Mouse (Mus musculus): ENCODE results near the gene Rpl18a.
A peak's percentile ranks its signal among the peaks of the same experiment; 100 is the strongest.

Rpl18a gene

GRCm38 (mm10) chr8:70880546-70880945 is 16.7 kb downstream of the Rpl18a start:
- DNase-seq (ENCODE audit: extremely low spot score, low spot score) = no peak

- no peak for DNase-seq (ENCODE audit: extremely low spot score, low spot score)
These were observed 17.1 kb downstream of the Rpl18a start for GRCm38 (mm10) chr8:70880126-70880525.

GRCm38 (mm10) chr8:70879500-70879899 is 17.7 kb downstream of the Rpl18a start:
- DNase-seq (ENCODE audit: extremely low spot score, low spot score) = no peak

- no peak for DNase-seq (ENCODE audit: extremely low spot score, low spot score)
These were observed 19.0 kb downstream of the Rpl18a start for GRCm38 (mm10) chr8:70878178-70878577.

GRCm38 (mm10) chr8:70876382-70876781 is 20.8 kb downstream of the Rpl18a start:
- no peak for DNase-seq (ENCODE audit: extremely low spot score, low spot score)

GRCm38 (mm10) chr8:70874441-70874840 is 22.8 kb downstream of the Rpl18a start:
- DNase-seq (ENCODE audit: extremely low spot score, low spot score) = no peak

GRCm38 (mm10) chr8:70873364-70873985 is 23.7 kb downstream of the Rpl18a start, which contains the start of gene Ccdc124:
Gene Ccdc124 (minus strand): TSS chr8:70873935.
- DNase-seq (ENCODE audit: extremely low spot score, low spot score) = peak; percentile 96

GRCm38 (mm10) chr8:70872643-70873363 is 24.4 kb downstream of the Rpl18a start:
- no peak for DNase-seq (ENCODE audit: extremely low spot score, low spot score)

- DNase-seq (ENCODE audit: extremely low spot score, low spot score) = no peak
These were observed 25.9 kb downstream of the Rpl18a start for GRCm38 (mm10) chr8:70871195-70871807.

- peak; percentile 73 for DNase-seq (ENCODE audit: extremely low spot score, low spot score)
These were observed 27.6 kb downstream of the Rpl18a start for GRCm38 (mm10) chr8:70869601-70870041.

- DNase-seq (ENCODE audit: extremely low spot score, low spot score) = peak; percentile 47
These were observed 28.0 kb downstream of the Rpl18a start for GRCm38 (mm10) chr8:70869199-70869571.

- peak; percentile 66 for DNase-seq (ENCODE audit: extremely low spot score, low spot score)
These were observed 28.5 kb downstream of the Rpl18a start for GRCm38 (mm10) chr8:70868559-70869198.

- no peak for DNase-seq (ENCODE audit: extremely low spot score, low spot score)
These were observed 30.6 kb downstream of the Rpl18a start for GRCm38 (mm10) chr8:70866566-70866965.

- DNase-seq (ENCODE audit: extremely low spot score, low spot score) = no peak
These were observed 31.2 kb downstream of the Rpl18a start for GRCm38 (mm10) chr8:70866001-70866520.

- DNase-seq (ENCODE audit: extremely low spot score, low spot score) = peak; percentile 100
These were observed 31.7 kb downstream of the Rpl18a start for GRCm38 (mm10) chr8:70865350-70866000.

- DNase-seq (ENCODE audit: extremely low spot score, low spot score) = peak; percentile 79
These were observed 32.4 kb downstream of the Rpl18a start for GRCm38 (mm10) chr8:70864712-70865221.

- DNase-seq (ENCODE audit: extremely low spot score, low spot score) = peak; percentile 61
These were observed 33.1 kb downstream of the Rpl18a start for GRCm38 (mm10) chr8:70863956-70864711.

GRCm38 (mm10) chr8:70862824-70863641 is 34.2 kb downstream of the Rpl18a start, which contains the start of gene Kcnn1:
Gene Kcnn1 (minus strand): TSS chr8:70863258.
- DNase-seq (ENCODE audit: extremely low spot score, low spot score) = peak; percentile 65

- DNase-seq (ENCODE audit: extremely low spot score, low spot score) = no peak
These were observed 39.7 kb downstream of the Rpl18a start for GRCm38 (mm10) chr8:70857516-70857915.
